Mouse (Mus musculus): Measurements from ENCODE around the gene Lst1.

The Lst1 gene

GRCm38 (mm10) chr17:35159638-35160037, 28.6 kb downstream of the Lst1 start:
- DNase-seq (ENCODE audit: low read depth, low spot score) = no peak

- no peak for DNase-seq (ENCODE audit: low read depth, low spot score)
Measured at GRCm38 (mm10) chr17:35158850-35159593, 29.2 kb downstream of the Lst1 start.

- DNase-seq (ENCODE audit: low read depth, low spot score) = no peak
Measured at GRCm38 (mm10) chr17:35157661-35158175, 30.5 kb downstream of the Lst1 start.

GRCm38 (mm10) chr17:35157254-35157653, 31.0 kb downstream of the Lst1 start:
- no peak for DNase-seq (ENCODE audit: low read depth, low spot score)

- no peak for DNase-seq (ENCODE audit: low read depth, low spot score)
Measured at GRCm38 (mm10) chr17:35156461-35157200, 31.6 kb downstream of the Lst1 start.

DNA sequence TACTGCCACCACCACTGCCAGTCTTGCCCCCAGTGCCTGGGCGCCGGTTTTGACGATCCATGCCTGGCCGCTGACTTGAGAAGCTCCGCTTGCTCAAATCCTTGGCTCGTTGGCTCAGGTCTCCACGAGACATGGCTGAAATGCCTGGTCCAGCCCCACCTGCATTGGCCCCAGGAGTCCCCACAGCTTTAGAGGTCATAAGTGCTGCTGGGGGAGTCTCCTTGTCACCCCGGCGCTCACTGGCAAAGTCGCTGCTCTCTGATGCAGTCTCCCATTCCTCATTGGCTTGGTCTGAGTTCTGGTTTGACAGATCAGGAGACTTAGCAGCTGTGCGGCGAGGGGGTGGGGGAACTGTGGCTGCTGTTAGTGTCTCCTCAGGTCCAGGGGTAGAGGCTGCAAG, 32.8 kb downstream of the Lst1 start:
- no peak for DNase-seq (ENCODE audit: low read depth, low spot score)

- DNase-seq (ENCODE audit: low read depth, low spot score) = no peak
Measured at GRCm38 (mm10) chr17:35154616-35155015, 33.6 kb downstream of the Lst1 start.

GRCm38 (mm10) chr17:35153931-35154330, 34.3 kb downstream of the Lst1 start:
- DNase-seq (ENCODE audit: low read depth, low spot score) = no peak

GRCm38 (mm10) chr17:35153077-35153476, 35.2 kb downstream of the Lst1 start:
- no peak for DNase-seq (ENCODE audit: low read depth, low spot score)

DNA sequence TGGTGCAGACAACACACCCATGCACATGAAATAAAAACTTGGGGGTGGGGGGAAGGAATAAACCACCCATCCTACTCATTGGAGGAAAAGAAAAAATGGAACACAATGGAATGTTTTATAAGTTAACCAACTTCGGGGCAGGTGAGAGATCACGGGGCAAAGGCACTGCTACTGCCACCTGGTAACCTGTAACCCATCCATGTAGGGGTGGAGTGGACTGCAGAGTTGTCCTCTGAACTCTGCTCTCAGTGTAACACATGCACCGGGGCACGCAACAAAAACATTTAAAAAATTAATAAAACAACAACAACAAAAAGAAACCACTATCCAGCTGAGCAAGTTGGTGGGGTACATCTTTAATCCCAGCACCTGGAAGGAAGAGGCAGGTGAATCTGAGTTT, 36.1 kb downstream of the Lst1 start:
- no peak for DNase-seq (ENCODE audit: low read depth, low spot score)

DNA sequence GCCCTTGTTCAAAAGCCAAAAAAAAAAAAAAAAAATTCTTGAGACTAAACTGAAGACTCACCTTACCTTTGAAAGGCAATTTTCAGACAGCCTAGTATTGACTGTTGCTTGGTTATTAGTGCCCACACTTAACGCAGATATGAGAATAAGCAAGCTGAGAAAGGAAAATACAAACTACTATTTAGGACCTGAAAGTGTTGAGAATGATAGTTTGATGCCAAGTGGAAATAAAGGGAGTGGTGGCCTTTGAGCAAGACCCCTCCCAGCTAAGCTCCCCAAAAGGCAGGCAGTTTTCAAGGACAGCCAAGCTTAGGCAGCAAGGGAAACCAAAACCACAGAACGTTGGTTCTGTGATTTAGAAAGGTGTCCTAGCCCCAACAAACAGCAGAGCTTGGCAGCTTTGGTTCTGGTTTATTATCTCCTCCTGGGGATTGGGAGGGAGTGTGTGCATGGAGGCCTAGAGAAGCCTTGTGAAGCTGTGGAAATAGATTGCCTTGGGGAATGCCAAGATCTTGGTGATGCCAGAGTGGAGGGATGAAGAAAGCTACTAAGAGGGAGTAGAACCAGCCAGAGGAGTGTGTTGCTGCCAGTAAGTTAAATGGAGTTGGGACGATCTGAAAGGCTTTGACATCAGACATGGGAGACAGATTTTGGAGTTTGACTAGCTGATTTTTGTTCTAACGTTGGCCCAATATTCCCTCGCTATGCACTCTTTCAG, 40.2 kb downstream of the Lst1 start:
- no peak for DNase-seq (ENCODE audit: low read depth, low spot score)

- no peak for DNase-seq (ENCODE audit: low read depth, low spot score)
Measured at GRCm38 (mm10) chr17:35147348-35147747, 40.9 kb downstream of the Lst1 start.

DNA sequence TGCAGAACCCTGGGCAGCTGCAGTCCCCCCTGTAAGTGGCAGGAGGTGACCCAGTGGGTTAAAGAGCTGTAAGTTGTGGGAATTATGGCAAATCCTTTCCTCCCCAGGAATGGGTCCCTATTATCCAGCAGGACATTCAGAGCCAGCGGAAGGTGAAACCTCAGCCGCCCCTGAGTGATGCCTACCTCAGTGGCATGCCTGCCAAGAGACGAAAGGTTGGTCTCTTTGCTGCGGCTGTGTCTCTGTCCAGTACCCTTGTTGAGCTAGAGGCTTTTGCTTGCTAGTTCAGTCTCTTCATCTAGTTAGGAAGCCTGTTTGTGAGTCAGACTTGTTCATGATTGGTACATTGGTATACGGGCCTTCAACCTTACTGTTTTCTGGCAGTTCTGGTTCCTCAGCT, 42.1 kb downstream of the Lst1 start:
- no peak for DNase-seq (ENCODE audit: low read depth, low spot score)

DNA sequence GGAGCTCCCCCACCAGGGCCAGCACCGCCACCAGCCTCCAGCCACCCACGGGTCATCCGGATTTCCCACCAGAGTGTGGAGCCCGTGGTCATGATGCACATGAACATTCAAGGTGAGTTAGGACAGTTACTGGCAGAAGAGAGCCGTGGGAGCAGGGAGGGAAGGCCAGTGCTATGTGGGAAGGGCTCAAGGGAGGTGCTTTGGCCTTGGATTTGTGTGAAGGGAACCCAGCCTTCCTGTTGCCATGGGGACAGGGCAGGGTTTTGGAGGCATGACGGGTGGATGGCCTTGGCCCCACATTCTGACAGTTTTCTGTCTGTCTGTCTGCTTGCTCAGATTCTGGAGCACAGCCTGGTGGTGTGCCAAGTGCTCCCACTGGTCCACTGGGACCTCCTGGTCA, 46.3 kb downstream of the Lst1 start:
- DNase-seq (ENCODE audit: low read depth, low spot score) = no peak

DNA sequence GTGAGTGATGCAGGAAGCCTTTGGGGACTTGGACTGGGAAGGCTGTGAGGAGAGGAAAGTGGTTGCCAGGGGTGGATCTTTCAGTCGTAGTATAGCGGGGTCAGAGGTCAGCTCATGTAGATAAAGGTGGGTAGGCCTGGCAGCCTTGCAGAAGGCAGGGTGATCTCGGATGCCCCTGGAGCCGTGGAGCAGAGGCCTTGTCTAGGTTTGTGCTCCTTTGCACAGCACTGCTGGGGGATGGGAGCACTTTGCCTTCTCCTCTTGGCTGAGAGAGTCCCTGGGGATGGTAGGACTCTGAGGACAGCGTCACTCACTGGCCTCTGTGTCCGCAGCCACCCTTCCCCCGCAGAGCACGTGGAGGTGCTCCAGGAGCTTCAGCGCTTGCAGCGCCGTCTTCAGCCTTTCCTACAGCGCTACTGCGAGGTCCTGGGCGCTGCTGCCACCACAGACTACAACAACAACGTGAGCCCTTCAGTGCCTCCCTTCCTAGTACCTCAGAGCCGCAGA, 47.7 kb downstream of the Lst1 start:
- DNase-seq (ENCODE audit: low read depth, low spot score) = no peak

- no peak for DNase-seq (ENCODE audit: low read depth, low spot score)
Measured at GRCm38 (mm10) chr17:35139269-35139668, 49.0 kb downstream of the Lst1 start.

GRCm38 (mm10) chr17:35135591-35136320, 52.5 kb downstream of the Lst1 start:
- DNase-seq (ENCODE audit: low read depth, low spot score) = no peak
